Mouse (Mus musculus) midbrain, embryonic 13.5 days (tissue): Measurements from ENCODE around the gene Siah3. TPM values are rescaled to one million over a fixed set of nuclear protein-coding genes. Genes with fewer than 3 reads are reported as not detected.
A peak's percentile ranks its signal among the peaks of the same experiment; 100 is the strongest.

Experiments
- ATAC-seq: fragments of 200-750 bp; cut with Nextera tagmentation; 2 replicates; pipeline ENCODE4 v1.8.0; 2017; ENCODE audit warnings: mild to moderate bottlenecking, moderate TSS enrichment, moderate library complexity
- H3K27ac ChIP-seq: fragments of 300-500 bp; sonication (generic); 2 replicates; pipeline ENCODE4 v1.5.1; 2015; ENCODE audit warnings: inconsistent platforms, mild to moderate bottlenecking, moderate library complexity
- H3K27me3 ChIP-seq: fragments of 300-500 bp; sonication (generic); 2 replicates; pipeline ENCODE4 v1.6.1; 2015; ENCODE audit warnings: mild to moderate bottlenecking, inconsistent platforms
- H3K36me3 ChIP-seq: fragments of 300-500 bp; sonication (generic); 2 replicates; pipeline ENCODE4 v1.6.1; 2015; ENCODE audit warnings: mild to moderate bottlenecking, inconsistent platforms
- H3K4me1 ChIP-seq: fragments of 300-500 bp; sonication (generic); replicated peaks from 2 replicates; pipeline ENCODE4 v1.6.1; 2015; ENCODE audit warnings: inconsistent platforms
- H3K4me2 ChIP-seq: fragments of 300-500 bp; sonication (generic); replicated peaks from 2 replicates; pipeline ENCODE4 v1.6.1; 2015; ENCODE audit warnings: moderate library complexity, mild to moderate bottlenecking, inconsistent platforms
- H3K4me3 ChIP-seq: fragments of 300-500 bp; sonication (generic); replicated peaks from 2 replicates; pipeline ENCODE4 v1.5.1; 2015; ENCODE audit warnings: mild to moderate bottlenecking, inconsistent platforms
- H3K9ac ChIP-seq: fragments of 300-500 bp; sonication (generic); replicated peaks from 2 replicates; pipeline ENCODE4 v1.6.1; 2015; ENCODE audit warnings: mild to moderate bottlenecking, inconsistent platforms
- H3K9me3 ChIP-seq: fragments of 300-500 bp; sonication (generic); 2 replicates; pipeline ENCODE4 v1.6.1; 2016; ENCODE audit warnings: mild to moderate bottlenecking, inconsistent platforms
- WGBS: fragments of 180-500 bp; shearing (Covaris S2); methylation state at CpG from one replicate; pipeline ENCODE4 v1.1.7; 2015; 5-methylcytosine and 5-hydroxymethylcytosine counted together
- polyA plus RNA-seq: library from polyadenylated mRNA; unstranded; fragments of >200 nt; fragmentation: Nextera tagmentation; extraction: Ambion mirVana; gene quantifications from 2 replicates; pipeline ENCODE4 v1.2.1, GENCODE M21; 2015

The Siah3 gene
- polyA plus RNA-seq, 1 experiment from 2014 or later, result 3.5 TPM

- peaks cover 11% of the 10 kb centered on the region for H3K4me1 ChIP-seq
- H3K9ac ChIP-seq, result no peak overlapping the region
- peak overlapping the region; percentile 47 for H3K27ac ChIP-seq
- H3K4me3 ChIP-seq, result no peak overlapping the region
- WGBS, result 61% methylated on average over 9 of the region's 9 CpGs
- no peaks in the 10 kb centered on the region for H3K27me3 ChIP-seq
- no peaks in the 10 kb centered on the region for H3K9me3 ChIP-seq
- H3K4me2 ChIP-seq, result no peak overlapping the region
- no peaks in the 10 kb centered on the region for H3K36me3 ChIP-seq
- peak; percentile 80 for ATAC-seq
Measured at GRCm38 (mm10) chr14:75473061-75473930, 17.5 kb downstream of the Siah3 start.

DNA sequence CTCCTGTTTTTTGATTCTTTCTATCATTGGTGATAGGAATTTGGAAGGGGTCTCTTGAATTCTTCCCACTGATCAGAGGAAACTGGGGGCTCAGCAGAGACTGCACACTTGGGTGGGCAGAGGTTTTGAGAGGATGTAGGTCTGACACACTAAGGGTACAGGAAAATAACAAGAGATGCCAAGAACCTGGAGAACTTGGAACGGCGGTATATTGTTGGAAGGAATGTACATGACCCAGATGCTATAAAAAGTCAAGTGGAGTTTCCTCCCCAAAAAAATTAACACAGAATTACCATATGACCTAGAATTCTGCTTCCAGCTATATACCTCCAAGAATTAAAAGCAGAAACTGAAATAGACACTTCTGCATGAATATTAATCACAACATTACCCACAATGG lies 20.1 kb downstream of the Siah3 start:
- Histone ChIP-seq H3K9me3 (no peaks in the 10 kb centered on the region), H3K36me3 (no peaks in the 10 kb centered on the region), H3K4me2 (no peak overlapping the region), H3K9ac (no peak overlapping the region), H3K27ac (no peak overlapping the region), H3K4me3 (no peak overlapping the region), H3K27me3 (no peaks in the 10 kb centered on the region), H3K4me1 (peaks cover 11% of the 10 kb centered on the region)
- 88% methylated on average over 2 of the region's 2 CpGs for WGBS
- no peak for ATAC-seq

GRCm38 (mm10) chr14:75482231-75483175 lies 26.7 kb downstream of the Siah3 start:
- 69% methylated on average over 15 of the region's 15 CpGs for WGBS
- H3K9ac ChIP-seq, result no peak overlapping the region

GRCm38 (mm10) chr14:75483176-75483546 lies 27.4 kb downstream of the Siah3 start:
- WGBS, result 70% methylated on average over 6 of the region's 6 CpGs
- ATAC-seq, result peak; percentile 79
- peaks cover 20% of the 10 kb centered on the region for H3K4me1 ChIP-seq
- no peak overlapping the region for H3K4me2 ChIP-seq
- no peaks in the 10 kb centered on the region for H3K27me3 ChIP-seq
- no peak overlapping the region for H3K9ac ChIP-seq
- peak overlapping the region; percentile 37; the same call in 1 of the 2 replicates for H3K27ac ChIP-seq
- no peaks in the 10 kb centered on the region for H3K36me3 ChIP-seq
- no peak overlapping the region for H3K4me3 ChIP-seq
- 0 out of 2 replicates have a peak, but pooled peaks cover 3% of the 10 kb centered on the region for H3K9me3 ChIP-seq

More at GRCm38 (mm10) chr14:75482231-75483175, 26.7 kb downstream of the Siah3 start:
- no peak overlapping the region for H3K4me3 ChIP-seq
- H3K36me3 ChIP-seq, result no peaks in the 10 kb centered on the region
- H3K4me2 ChIP-seq, result no peak overlapping the region
- peak overlapping the region; percentile 37; the same call in 1 of the 2 replicates for H3K27ac ChIP-seq
- peak; percentile 66 for ATAC-seq
- H3K9me3 ChIP-seq, result 0 out of 2 replicates have a peak, but pooled peaks cover 3% of the 10 kb centered on the region
- peaks cover 20% of the 10 kb centered on the region for H3K4me1 ChIP-seq
- H3K27me3 ChIP-seq, result no peaks in the 10 kb centered on the region

- WGBS, result 74% methylated on average over 7 of the region's 7 CpGs
- H3K4me1 ChIP-seq, result peaks cover 11% of the 10 kb centered on the region
- no peak overlapping the region for H3K4me2 ChIP-seq
- no peak for ATAC-seq
- H3K9me3 ChIP-seq, result 0 out of 2 replicates have a peak, but pooled peaks cover 3% of the 10 kb centered on the region
- no peak overlapping the region for H3K4me3 ChIP-seq
- H3K27me3 ChIP-seq, result no peaks in the 10 kb centered on the region
- H3K9ac ChIP-seq, result no peak overlapping the region
- H3K27ac ChIP-seq, result no peak overlapping the region
- no peaks in the 10 kb centered on the region for H3K36me3 ChIP-seq
Measured at GRCm38 (mm10) chr14:75487932-75488331, 32.1 kb downstream of the Siah3 start.

DNA sequence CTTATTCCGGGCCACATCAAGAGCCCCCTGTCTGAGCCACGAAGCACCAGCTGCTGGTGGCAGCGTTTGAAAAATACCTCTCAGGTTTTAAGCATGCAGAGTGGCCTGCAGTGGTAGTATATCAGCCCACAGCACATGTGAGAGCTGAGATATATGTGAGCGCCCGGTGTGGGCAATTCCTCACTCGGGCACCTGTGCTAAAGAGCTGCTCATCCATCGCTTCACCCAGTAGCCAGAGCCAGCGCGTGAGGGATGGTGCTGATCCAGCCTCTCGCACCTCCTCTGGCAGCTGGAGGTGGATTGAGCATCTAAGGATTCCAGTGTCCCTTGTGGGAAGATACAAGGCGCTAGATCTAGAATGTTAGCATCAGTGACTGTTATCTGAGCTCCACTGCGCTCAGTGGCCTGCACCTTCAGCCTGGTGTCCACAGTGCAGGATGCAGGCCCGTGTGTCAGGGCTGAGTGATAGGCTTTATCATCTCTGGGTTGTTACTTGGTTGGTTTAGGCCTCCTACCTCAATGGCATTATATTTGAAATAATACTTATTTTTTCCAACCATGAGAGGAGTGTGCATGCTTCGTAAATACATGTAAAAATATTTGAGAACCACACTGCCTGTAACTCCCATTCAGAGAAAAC lies 37.9 kb downstream of the Siah3 start:
- no peak for ATAC-seq
- 87% methylated on average over 14 of the region's 14 CpGs for WGBS
- H3K4me1 ChIP-seq, result 0 out of 2 replicates have a peak, but pooled peaks cover 4% of the 10 kb centered on the region
- no peak overlapping the region for H3K4me3 ChIP-seq
- no peaks in the 10 kb centered on the region for H3K9me3 ChIP-seq
- H3K27ac ChIP-seq, result no peak overlapping the region
- H3K9ac ChIP-seq, result no peak overlapping the region
- no peak overlapping the region for H3K4me2 ChIP-seq
- H3K36me3 ChIP-seq, result no peaks in the 10 kb centered on the region
- no peaks in the 10 kb centered on the region for H3K27me3 ChIP-seq

DNA sequence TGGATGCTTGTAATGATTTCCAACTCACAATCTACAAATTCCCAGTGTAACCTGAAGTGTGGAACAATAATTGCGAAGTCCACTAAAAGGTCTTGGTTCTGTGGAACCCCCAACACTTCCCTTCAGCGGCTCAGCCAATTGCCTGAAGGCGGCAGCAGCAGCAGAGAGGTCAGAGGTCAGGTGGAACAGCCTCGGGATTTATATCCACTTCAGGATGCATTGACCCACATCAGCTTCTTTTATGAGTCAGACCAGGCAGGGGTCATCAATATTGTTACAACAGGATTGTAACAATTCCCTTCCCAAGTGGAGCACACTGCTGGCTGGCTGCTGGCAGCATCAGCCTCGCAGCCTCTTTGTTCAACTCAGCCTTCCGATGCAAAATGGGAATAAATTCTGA lies 39.1 kb downstream of the Siah3 start:
- Histone ChIP-seq H3K9ac (no peak overlapping the region), H3K36me3 (no peaks in the 10 kb centered on the region), H3K4me1 (0 out of 2 replicates have a peak, but pooled peaks cover 4% of the 10 kb centered on the region), H3K4me3 (no peak overlapping the region), H3K4me2 (no peak overlapping the region), H3K9me3 (no peaks in the 10 kb centered on the region), H3K27ac (no peak overlapping the region), H3K27me3 (no peaks in the 10 kb centered on the region)
- WGBS, result 24% methylated on average over 6 of the region's 6 CpGs
- no peak for ATAC-seq

GRCm38 (mm10) chr14:75501501-75501990 lies 45.8 kb downstream of the Siah3 start:
- no peaks in the 10 kb centered on the region for H3K36me3 ChIP-seq
- no peak overlapping the region for H3K27ac ChIP-seq
- H3K9me3 ChIP-seq, result no peaks in the 10 kb centered on the region
- peaks cover 19% of the 10 kb centered on the region for H3K4me1 ChIP-seq
- no peak overlapping the region for H3K9ac ChIP-seq
- H3K4me2 ChIP-seq, result no peak overlapping the region
- WGBS, result 13% methylated on average over 3 of the region's 3 CpGs
- H3K4me3 ChIP-seq, result no peak overlapping the region
- H3K27me3 ChIP-seq, result peaks cover 4% of the 10 kb centered on the region; the same call in 1 of the 2 replicates
- ATAC-seq, result no peak

DNA sequence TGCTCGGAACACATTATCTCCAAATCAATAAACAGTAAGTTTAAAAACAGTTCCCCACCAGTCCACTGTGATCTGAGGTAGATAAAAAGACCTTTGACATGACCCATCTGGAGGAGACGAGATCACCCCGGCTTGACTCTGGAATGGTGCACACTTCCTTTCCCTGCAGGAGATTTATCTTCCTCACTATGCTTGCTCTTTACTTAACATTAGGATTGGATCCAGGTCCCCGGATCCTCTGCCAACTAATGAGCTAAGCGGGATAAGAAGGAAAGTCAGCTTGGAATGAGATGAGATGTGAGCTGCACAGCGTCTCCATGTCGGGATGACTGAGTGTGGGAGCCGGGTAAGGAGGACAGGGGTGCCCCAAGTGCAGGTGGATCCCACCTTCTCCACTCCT lies 46.7 kb downstream of the Siah3 start:
- Histone ChIP-seq H3K9me3 (no peaks in the 10 kb centered on the region), H3K4me1 (peaks cover 19% of the 10 kb centered on the region), H3K9ac (no peak overlapping the region), H3K36me3 (no peaks in the 10 kb centered on the region), H3K4me2 (no peak overlapping the region), H3K27ac (no peak overlapping the region), H3K4me3 (no peak overlapping the region), H3K27me3 (peaks cover 4% of the 10 kb centered on the region; the same call in 1 of the 2 replicates)
- 73% methylated on average over 8 of the region's 8 CpGs for WGBS
- no peak for ATAC-seq

DNA sequence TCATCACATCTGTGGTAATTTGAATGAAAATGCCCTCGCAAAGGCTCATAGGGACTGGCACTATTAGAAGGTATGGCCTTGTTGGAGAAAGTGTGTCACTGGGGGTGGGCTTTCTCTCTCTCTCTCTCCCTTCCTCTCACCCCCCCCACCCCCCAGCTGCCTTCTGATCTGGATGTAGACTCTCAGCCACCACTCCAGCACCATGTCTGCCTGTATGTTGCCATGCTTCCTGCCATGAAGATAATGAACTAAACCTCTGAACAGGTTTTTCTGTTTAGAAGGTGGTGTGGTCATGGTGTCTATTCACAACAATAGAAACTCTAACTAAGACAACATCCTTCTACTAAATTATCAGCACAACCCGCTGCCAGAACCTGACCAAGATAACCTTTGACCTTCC lies 48.5 kb downstream of the Siah3 start:
- Histone ChIP-seq H3K27me3 (peaks cover 4% of the 10 kb centered on the region; the same call in 1 of the 2 replicates), H3K4me3 (no peak overlapping the region), H3K27ac (no peak overlapping the region), H3K4me1 (peaks cover 19% of the 10 kb centered on the region), H3K9me3 (no peaks in the 10 kb centered on the region), H3K36me3 (no peaks in the 10 kb centered on the region), H3K4me2 (no peak overlapping the region), H3K9ac (no peak overlapping the region)
- no peak for ATAC-seq
- 75% methylated on average over 2 of the region's 2 CpGs for WGBS

DNA sequence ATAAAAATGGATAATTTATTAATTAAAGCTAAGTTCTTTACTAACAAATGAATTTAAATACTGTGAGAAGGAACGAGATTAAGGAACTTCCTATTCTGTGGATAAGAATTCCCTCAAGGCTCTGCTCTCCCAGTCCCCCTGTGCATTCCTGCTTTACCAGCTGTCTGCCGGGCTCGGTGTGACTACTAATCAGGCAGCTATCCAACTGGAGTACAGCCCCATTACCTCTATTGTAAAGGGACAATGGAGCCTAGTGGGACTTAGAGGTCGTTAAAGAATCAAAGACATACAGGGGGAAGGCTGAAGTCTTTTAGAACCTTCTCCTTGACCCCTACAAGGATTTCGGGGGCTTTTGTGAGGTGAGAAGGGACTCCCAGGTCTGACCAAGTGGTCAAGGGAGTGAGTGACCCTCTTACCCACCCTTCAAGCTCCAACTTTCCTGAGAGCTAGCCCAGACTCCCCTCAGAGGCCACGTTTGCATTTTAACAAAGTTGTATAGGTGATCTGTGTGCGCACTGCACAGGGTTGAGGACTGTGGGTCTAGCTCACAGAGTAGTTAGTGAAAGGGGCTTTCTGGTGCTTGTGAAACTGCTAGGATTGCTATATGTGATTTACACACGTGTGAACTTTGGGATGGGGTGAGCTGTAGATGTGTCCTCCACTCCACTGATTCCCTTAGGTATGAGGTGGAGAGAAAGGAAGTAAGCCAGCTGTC lies 49.5 kb downstream of the Siah3 start:
- peaks cover 4% of the 10 kb centered on the region; the same call in 1 of the 2 replicates for H3K27me3 ChIP-seq
- WGBS, result 21% methylated on average over 8 of the region's 8 CpGs
- H3K4me2 ChIP-seq, result no peak overlapping the region
- H3K27ac ChIP-seq, result no peak overlapping the region
- no peaks in the 10 kb centered on the region for H3K9me3 ChIP-seq
- no peak overlapping the region for H3K4me3 ChIP-seq
- H3K4me1 ChIP-seq, result peaks cover 19% of the 10 kb centered on the region
- ATAC-seq, result peak; percentile 71
- H3K9ac ChIP-seq, result no peak overlapping the region
- H3K36me3 ChIP-seq, result no peaks in the 10 kb centered on the region
